Mouse (Mus musculus): Measurements from ENCODE around the gene Rarres1. TPM values are rescaled to one million over a fixed set of nuclear protein-coding genes. Genes with fewer than 3 reads are reported as not detected.
A peak's percentile ranks its signal among the peaks of the same experiment; 100 is the strongest.

Rarres1 gene
- polyA plus RNA-seq, 1 experiment from 2014 or later: 3.4 TPM

DNA sequence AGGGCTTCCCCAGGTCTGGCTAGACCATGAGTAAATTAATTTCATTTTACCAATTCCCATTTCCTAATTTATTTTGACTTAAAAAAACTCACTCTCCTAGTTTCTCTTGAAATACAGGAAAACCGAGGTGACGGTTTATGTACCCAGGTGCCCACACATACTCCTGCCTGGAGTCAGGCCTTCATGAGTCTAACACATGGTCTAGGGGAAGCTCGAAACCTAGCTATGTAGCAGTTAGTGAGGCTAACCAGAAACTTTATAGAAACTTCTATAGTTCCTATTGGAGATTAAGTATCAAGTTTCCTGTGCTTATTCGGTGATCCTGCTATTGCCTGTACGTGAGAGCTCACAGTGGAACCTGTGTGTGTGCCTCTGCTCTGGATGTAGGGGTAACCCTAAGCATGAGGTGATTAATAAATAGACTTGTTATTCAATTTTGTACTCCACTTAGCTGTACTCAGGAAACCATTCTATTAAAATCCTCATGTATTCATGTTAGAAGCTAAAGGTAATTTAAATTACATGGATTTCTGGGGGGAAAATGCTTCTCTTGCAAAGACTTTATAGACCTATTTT is 5.3 kb upstream of the Rarres1 start:
- WGBS: 85% methylated on average over 5 of the region's 5 CpGs

GRCm38 (mm10) chr3:67514801-67515273 is 486 bp downstream of the Rarres1 start:
- H3K4me1 ChIP-seq: peaks cover 11% of the 10 kb centered on the region
- H3K4me3 ChIP-seq (replicated peaks): peak overlapping the region; percentile 61
- H3K9ac ChIP-seq: peak overlapping the region; percentile 58
- H3K9me3 ChIP-seq (replicated peaks): no peaks in the 10 kb centered on the region
- H3K27ac ChIP-seq: no peak overlapping the region
- no peaks in the 10 kb centered on the region for H3K36me3 ChIP-seq
- peak overlapping the region; percentile 100 for H3K4me2 ChIP-seq
- peak; percentile 52 for ATAC-seq (replicated peaks; ENCODE audit: low FRiP score)
- H3K27me3 ChIP-seq: peaks cover 38% of the 10 kb centered on the region
- 7% methylated on average over 40 of the region's 40 CpGs for WGBS

More for the DNA sequence above, 5.3 kb upstream of the Rarres1 start:
- peaks cover 13% of the 10 kb centered on the region for H3K27me3 ChIP-seq
- no peak for ATAC-seq (replicated peaks; ENCODE audit: low FRiP score)
- peaks cover 2% of the 10 kb centered on the region for H3K4me1 ChIP-seq
- H3K4me3 ChIP-seq (replicated peaks): no peak overlapping the region
- no peaks in the 10 kb centered on the region for H3K36me3 ChIP-seq
- H3K4me2 ChIP-seq: no peak overlapping the region
- no peak overlapping the region for H3K27ac ChIP-seq
- H3K9me3 ChIP-seq (replicated peaks): no peaks in the 10 kb centered on the region
- no peak overlapping the region for H3K9ac ChIP-seq

DNA sequence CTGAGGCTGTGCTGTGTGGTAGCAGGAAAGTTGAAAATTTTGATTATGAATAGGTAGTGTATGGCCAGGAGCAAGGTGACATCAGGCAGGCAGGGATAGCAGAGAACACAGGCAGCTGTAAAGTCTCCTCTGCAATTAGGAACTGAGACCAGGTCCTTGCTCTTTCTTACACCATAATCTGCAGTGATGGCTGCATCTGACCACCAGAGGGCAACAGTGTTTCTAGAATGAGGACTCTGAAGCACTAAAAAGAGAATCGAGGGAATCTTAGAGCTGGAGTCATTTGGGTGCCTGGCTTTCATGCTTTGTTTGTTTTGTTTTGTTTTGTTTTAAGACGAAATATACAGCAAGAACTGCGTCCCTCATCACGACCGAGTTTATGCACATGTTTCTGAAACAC is 2.5 kb downstream of the Rarres1 start:
- no peak overlapping the region for H3K4me3 ChIP-seq (replicated peaks)
- H3K9ac ChIP-seq: no peak overlapping the region
- H3K27me3 ChIP-seq: peaks cover 38% of the 10 kb centered on the region
- peaks cover 11% of the 10 kb centered on the region for H3K4me1 ChIP-seq
- H3K9me3 ChIP-seq (replicated peaks): no peaks in the 10 kb centered on the region
- no peaks in the 10 kb centered on the region for H3K36me3 ChIP-seq
- H3K4me2 ChIP-seq: no peak overlapping the region
- H3K27ac ChIP-seq: no peak overlapping the region
- 1% methylated on average over 5 of the region's 5 CpGs for WGBS
- peak; percentile 43; the same call in 1 of the 2 replicates for ATAC-seq (replicated peaks; ENCODE audit: low FRiP score)

- Histone ChIP-seq H3K4me2 (no peak overlapping the region), H3K9me3 (replicated peaks) (no peaks in the 10 kb centered on the region), H3K27ac (no peak overlapping the region), H3K9ac (no peak overlapping the region), H3K4me1 (no peaks in the 10 kb centered on the region), H3K4me3 (replicated peaks) (no peak overlapping the region), H3K36me3 (no peaks in the 10 kb centered on the region), H3K27me3 (peaks cover 2% of the 10 kb centered on the region)
- ATAC-seq (replicated peaks; ENCODE audit: low FRiP score): no peak
- 86% methylated on average over 10 of the region's 10 CpGs for WGBS
Observed at GRCm38 (mm10) chr3:67508216-67508892, 7.0 kb downstream of the Rarres1 start.

GRCm38 (mm10) chr3:67505286-67505685 is 10.0 kb downstream of the Rarres1 start:
- no peak overlapping the region for H3K4me2 ChIP-seq
- ATAC-seq (replicated peaks; ENCODE audit: low FRiP score): no peak
- 80% methylated on average over 2 of the region's 2 CpGs for WGBS

DNA sequence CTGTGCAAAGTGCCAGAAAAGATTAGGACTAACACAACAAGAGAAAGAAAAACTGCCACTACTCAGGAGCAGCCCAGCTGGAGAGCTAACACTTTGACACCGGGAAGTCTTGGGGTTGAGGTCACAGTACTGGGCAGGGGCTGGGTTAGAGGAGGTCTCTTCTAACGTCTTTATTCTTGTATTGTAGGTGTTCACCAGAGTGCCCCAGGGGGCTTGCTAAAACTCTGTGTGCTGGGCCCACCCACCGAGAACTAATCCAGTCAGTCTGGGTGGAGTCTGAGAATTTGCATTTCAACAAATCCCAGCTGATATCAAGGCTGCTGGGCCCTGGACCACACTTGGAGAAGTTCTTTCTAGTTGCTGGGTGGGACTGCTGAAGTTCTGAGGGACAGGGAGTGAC is 11.4 kb downstream of the Rarres1 start:
- H3K4me1 ChIP-seq: no peaks in the 10 kb centered on the region
- H3K4me3 ChIP-seq (replicated peaks): no peak overlapping the region
- no peak for ATAC-seq (replicated peaks; ENCODE audit: low FRiP score)
- no peaks in the 10 kb centered on the region for H3K36me3 ChIP-seq
- H3K9me3 ChIP-seq (replicated peaks): no peaks in the 10 kb centered on the region
- WGBS: 17% methylated on average over 3 of the region's 3 CpGs
- no peak overlapping the region for H3K4me2 ChIP-seq
- no peak overlapping the region for H3K9ac ChIP-seq
- no peak overlapping the region for H3K27ac ChIP-seq
- no peaks in the 10 kb centered on the region for H3K27me3 ChIP-seq

More at GRCm38 (mm10) chr3:67505286-67505685, 10.0 kb downstream of the Rarres1 start:
- Histone ChIP-seq H3K4me3 (replicated peaks) (no peak overlapping the region), H3K36me3 (no peaks in the 10 kb centered on the region), H3K9ac (no peak overlapping the region), H3K4me1 (no peaks in the 10 kb centered on the region), H3K27me3 (no peaks in the 10 kb centered on the region), H3K9me3 (replicated peaks) (no peaks in the 10 kb centered on the region), H3K27ac (no peak overlapping the region)

DNA sequence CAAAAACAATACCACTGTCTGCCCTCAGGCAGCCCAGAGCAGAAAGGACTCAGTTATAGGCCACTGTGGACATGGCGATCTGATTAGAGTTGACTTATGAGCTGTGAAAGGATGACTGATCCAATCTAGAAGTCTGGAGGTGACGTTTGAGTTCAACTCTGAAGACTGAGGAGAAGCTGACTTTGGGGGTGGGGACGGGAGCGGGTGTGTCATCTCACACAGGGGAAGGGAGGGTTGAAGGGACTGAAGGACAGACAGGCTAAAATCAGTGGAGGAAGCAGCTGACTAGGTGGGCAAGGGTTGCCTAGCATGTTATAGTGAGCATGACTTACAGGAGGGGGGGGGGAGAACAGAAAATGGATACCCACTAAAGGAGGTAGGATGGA is 15.9 kb downstream of the Rarres1 start:
- Histone ChIP-seq H3K9me3 (replicated peaks) (no peaks in the 10 kb centered on the region; the same call in 1 of the 2 replicates), H3K27ac (no peak overlapping the region), H3K4me3 (replicated peaks) (no peak overlapping the region), H3K9ac (no peak overlapping the region), H3K36me3 (no peaks in the 10 kb centered on the region), H3K4me1 (no peaks in the 10 kb centered on the region), H3K27me3 (no peaks in the 10 kb centered on the region), H3K4me2 (no peak overlapping the region)
- WGBS: 87% methylated on average over 4 of the region's 4 CpGs
- no peak for ATAC-seq (replicated peaks; ENCODE audit: low FRiP score)

DNA sequence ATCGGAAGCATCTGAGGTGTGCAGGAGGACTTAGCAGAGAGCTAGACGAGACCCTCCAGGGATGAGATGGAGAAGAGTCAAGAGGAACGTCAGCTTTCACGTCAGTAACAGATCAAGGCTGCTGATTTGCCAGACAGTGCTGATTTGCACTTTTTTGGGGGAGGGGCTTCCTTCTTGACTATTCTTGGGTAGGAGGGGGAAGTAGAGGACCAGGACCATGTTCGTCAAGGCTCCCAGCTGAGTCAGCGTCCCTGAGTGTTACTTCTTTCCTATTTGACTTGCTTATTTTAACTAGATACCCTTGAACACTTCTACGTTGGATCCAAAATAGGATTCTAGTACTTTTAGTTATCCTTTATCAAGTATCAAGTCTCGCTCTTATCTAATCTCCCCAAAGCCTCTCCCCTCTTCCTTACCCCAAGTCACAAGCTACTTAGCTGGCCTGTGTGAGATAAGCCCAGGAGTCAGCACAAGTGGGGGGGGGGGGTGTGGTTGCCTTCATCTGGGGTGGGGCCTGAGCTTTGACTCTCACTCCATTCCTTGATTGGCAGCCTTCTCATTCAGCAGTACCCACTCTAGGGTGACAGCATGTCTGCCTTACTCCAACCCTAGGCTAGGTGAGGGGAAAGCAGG is 16.4 kb downstream of the Rarres1 start:
- 92% methylated on average over 8 of the region's 8 CpGs for WGBS
- ATAC-seq (replicated peaks; ENCODE audit: low FRiP score): no peak
- Histone ChIP-seq H3K9ac (no peak overlapping the region), H3K27ac (no peak overlapping the region), H3K9me3 (replicated peaks) (no peaks in the 10 kb centered on the region; the same call in 1 of the 2 replicates), H3K27me3 (no peaks in the 10 kb centered on the region), H3K4me1 (no peaks in the 10 kb centered on the region), H3K4me2 (no peak overlapping the region), H3K36me3 (no peaks in the 10 kb centered on the region), H3K4me3 (replicated peaks) (no peak overlapping the region)

- no peaks in the 10 kb centered on the region for H3K36me3 ChIP-seq
Observed at GRCm38 (mm10) chr3:67497998-67498397, 17.3 kb downstream of the Rarres1 start.

DNA sequence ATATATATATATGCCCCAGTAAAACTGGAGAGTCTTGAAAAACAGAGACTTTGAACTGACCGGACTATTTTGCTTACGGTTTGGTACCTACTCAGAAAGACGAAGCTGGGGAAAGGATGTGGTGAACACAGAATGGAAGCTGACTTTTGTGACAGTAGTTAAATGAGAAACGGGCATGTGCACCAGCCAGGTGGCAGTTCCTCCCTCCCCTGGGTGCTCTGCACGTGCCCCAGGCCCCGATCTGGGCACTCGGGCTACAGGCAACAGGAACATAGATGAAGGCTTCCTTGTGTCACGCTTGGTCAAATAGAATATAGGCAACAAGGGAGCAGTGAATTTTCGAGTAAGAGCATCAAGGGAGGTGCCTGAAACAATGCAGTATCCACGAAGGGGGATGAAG is 19.0 kb downstream of the Rarres1 start:
- no peak overlapping the region for H3K4me2 ChIP-seq
- H3K27me3 ChIP-seq: no peaks in the 10 kb centered on the region
- no peaks in the 10 kb centered on the region for H3K4me1 ChIP-seq
- no peak overlapping the region for H3K4me3 ChIP-seq (replicated peaks)
- ATAC-seq (replicated peaks; ENCODE audit: low FRiP score): no peak
- no peak overlapping the region for H3K27ac ChIP-seq
- H3K9ac ChIP-seq: no peak overlapping the region
- no peaks in the 10 kb centered on the region for H3K36me3 ChIP-seq
- WGBS: 86% methylated on average over 10 of the region's 10 CpGs
- H3K9me3 ChIP-seq (replicated peaks): no peaks in the 10 kb centered on the region; the same call in 1 of the 2 replicates

More at GRCm38 (mm10) chr3:67497998-67498397, 17.3 kb downstream of the Rarres1 start:
- Histone ChIP-seq H3K4me1 (no peaks in the 10 kb centered on the region), H3K4me2 (no peak overlapping the region), H3K27me3 (no peaks in the 10 kb centered on the region), H3K9me3 (replicated peaks) (no peaks in the 10 kb centered on the region; the same call in 1 of the 2 replicates), H3K4me3 (replicated peaks) (no peak overlapping the region), H3K27ac (no peak overlapping the region), H3K9ac (no peak overlapping the region)
- ATAC-seq (replicated peaks; ENCODE audit: low FRiP score): peak; percentile 58; the same call in 1 of the 2 replicates
- WGBS: 72% methylated on average over 2 of the region's 2 CpGs

GRCm38 (mm10) chr3:67493132-67493531 is 22.2 kb downstream of the Rarres1 start:
- no peaks in the 10 kb centered on the region for H3K4me1 ChIP-seq
- no peak overlapping the region for H3K4me2 ChIP-seq
- whole genome bisulfite sequencing: 71% methylated on average over 8 of the region's 8 CpGs
- no peak overlapping the region for H3K9ac ChIP-seq
- H3K36me3 ChIP-seq: no peaks in the 10 kb centered on the region
- no peak for ATAC-seq (replicated peaks; ENCODE audit: low FRiP score)
- H3K27ac ChIP-seq: no peak overlapping the region
- H3K27me3 ChIP-seq: no peaks in the 10 kb centered on the region
- no peaks in the 10 kb centered on the region for H3K9me3 ChIP-seq (replicated peaks)
- H3K4me3 ChIP-seq (replicated peaks): no peak overlapping the region
